Mouse (Mus musculus): ENCODE measurements around the gene Arsa.

- TF ChIP-seq POLR2AphosphoS2 (IDR thresholded peaks at IDR 0.05; ENCODE audit: insufficient read length, low read depth) (no peak), POLR2A (IDR thresholded peaks at IDR 0.05; ENCODE audit: insufficient read length, low read depth) (no peak), MYOG (IDR thresholded peaks at IDR 0.05; ENCODE audit: control insufficient read depth in 1 of 3, insufficient read depth in 1 of 3, insufficient read length in 2 of 3, low read depth in 2 of 3) (no peak), TCF12 (IDR thresholded peaks at IDR 0.05; ENCODE audit: insufficient read depth, poor library complexity, severe bottlenecking) (no peak), TCF3 (IDR thresholded peaks at IDR 0.05; ENCODE audit: insufficient read length, low read depth) (no peak)
Observed at GRCm38 (mm10) chr15:89455642-89456041, 21.6 kb downstream of the Arsa start.
